Mouse (Mus musculus): ENCODE results near the gene Ccdc114.

Ccdc114 gene

DNA sequence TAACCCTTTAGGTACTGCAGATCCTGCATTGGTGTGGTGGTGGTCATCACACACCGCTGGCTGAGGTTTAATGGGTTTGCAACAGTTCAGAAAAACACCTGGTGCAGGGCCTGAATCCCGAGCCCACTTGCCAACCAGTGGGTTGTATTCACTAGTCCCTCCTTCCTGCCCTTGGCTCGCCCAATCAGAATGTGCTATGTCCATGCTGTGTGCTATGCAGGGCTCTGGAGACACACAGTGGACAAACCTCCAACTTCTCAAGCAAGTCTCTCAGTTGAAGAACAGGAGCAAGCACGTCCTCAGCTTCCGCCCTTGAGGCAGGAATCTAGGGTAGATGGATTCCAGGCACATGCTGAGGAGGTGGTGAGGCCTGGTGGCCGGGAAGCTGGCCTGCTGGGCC, 50.6 kb downstream of the Ccdc114 start:
- no peak for DNase-seq (ENCODE audit: extremely low read depth, low read depth, low spot score)

DNA sequence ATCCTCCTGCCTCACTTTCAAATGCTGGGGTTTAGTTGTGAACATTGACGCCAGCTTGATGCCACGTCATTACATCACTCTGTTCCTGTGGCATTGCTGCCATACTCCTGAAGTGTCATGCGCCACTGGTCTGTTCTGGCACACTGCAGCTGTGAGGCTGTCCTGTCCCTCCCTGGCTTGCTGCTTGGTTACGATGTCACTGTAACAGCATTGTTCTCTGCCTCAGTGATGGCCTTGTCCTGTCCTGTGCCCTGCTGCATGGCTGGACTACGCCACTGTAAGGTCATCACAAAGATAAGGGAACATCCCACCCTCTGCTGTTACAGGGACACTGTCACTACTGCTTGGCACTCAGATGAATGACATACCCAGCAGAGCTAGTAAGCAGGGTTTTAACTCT, 57.7 kb downstream of the Ccdc114 start:
- no peak for DNase-seq (ENCODE audit: extremely low read depth, low read depth, low spot score)

- DNase-seq (ENCODE audit: extremely low read depth, low read depth, low spot score), result no peak
Measured at GRCm38 (mm10) chr7:45986893-45987292, 63.0 kb downstream of the Ccdc114 start.

DNA sequence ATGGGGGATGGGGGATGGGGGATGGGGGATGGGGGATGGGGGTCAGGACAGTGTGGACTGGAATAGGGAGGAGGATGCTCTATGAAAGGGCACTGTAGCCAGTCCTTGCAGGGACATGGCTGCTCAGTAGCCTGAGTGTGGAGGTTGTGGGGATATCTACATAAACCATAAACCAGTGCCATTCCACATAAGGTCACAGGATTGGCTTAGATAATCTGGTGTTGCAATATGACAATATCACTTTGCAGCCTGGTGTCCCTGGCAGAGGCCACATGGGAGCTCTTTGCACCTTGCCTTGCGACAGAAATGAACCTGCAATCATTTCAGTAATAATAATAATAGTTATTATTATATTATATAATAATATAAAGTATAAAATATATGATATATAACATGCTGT, 64.5 kb downstream of the Ccdc114 start:
- DNase-seq (ENCODE audit: extremely low read depth, low read depth, low spot score), result no peak

- no peak for DNase-seq (ENCODE audit: extremely low read depth, low read depth, low spot score)
Measured at GRCm38 (mm10) chr7:45992470-45992869, 68.6 kb downstream of the Ccdc114 start.
